Mouse (Mus musculus) thymus, postnatal 10 days (tissue): ENCODE results near the gene Ccdc13.

Experiments used
- DNase-seq, 2 experiments: peaks; one replicate each; pipeline ENCODE4 v3.0.0; 2021; ENCODE audit warnings: low spot score in 2 of 2

Ccdc13 gene

GRCm38 (mm10) chr9:121838829-121839621 lies at the start of gene Ccdc13:
Ccdc13 (minus strand) TSS chr9:121839461.
- DNase-seq: peak; percentile 73 to 80

- no peak for DNase-seq
Measured at GRCm38 (mm10) chr9:121882015-121882457, 42.8 kb upstream of the Ccdc13 start.

- no peak for DNase-seq
Measured at GRCm38 (mm10) chr9:121881301-121881700, 42.0 kb upstream of the Ccdc13 start.

DNA sequence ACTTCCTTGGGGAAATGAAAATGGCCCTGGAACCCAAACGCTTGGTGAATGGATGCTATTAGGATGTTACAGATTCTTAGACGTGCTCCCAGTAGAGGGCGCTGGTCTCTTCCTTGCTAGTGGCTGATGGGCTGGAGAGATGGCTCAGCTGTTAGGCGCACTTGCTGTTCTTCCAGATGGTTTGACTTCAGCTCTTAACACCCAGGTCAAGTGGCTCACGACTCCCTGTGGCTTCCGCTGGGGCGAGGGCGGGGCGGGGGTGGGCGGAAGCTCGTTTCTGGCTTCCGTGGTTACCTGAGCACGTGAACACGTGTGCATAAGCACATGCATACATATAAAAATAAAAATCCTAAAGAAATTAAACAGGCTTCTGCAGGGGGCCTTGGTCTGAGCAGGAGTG lies 41.6 kb upstream of the Ccdc13 start:
- peak; percentile 56 to 72 for DNase-seq

DNA sequence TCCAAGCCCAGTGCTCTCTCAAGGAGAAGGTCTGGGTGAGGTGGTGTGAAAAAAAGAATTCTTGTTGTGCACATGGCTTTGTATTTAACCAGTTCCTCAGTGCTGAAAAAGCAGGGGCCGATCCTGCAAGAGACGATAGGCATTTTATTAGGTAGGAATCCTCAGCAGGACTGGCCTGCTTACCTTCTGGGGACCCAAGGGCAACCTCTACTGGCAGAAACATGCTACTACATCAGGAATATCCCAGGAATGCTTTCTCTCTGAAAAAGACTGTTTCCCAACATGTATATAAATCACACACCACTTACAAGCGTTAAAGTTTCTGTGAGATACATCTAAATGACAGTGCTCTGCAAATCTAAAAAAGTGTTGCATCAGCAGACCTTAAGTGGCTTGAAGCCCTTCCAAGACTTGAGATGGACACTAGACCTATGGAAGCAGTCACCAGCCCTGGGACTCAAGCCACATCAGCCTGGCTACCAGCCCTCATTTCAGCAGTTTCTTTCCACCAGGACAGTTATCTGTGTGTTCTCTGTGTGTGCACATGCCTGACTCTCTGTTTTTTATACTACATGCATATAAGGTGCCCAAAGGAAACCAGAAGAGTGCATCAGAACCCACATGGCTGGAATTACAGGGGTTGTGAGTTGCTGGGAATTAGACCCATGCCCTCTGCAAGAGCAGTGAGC lies 37.9 kb upstream of the Ccdc13 start:
- no peak for DNase-seq

- DNase-seq: no peak
Measured at GRCm38 (mm10) chr9:121873578-121873977, 34.3 kb upstream of the Ccdc13 start.

DNA sequence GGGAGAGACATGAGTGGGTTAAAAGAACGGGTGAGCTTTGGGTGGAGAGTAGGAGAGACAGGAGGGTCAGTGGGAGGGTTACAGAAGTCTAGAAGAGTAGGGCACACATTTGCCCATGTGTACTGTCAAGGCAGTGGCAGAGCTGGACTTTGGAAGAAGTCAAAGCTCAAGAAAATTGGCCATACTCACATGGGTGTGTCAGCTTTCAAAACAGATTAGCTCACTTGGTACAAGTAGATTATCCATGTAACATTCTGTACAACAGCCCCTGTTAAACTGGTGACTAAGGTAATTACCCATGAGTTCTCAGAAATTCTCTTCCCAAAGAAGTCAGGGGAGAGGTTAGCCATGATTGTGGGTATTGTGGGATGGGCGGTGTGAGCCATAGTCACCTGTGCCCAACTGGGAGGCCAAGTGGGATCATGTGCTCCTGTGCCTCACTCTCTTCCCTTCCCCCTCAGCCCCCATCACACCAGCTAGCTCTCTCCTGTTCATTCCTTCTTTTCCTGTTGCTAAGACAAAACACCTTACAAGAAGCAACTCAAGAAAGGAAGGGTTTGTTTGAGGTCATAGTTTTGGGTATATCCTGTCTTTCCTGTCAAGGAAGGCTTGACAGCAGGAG lies 32.9 kb upstream of the Ccdc13 start:
- DNase-seq: no peak

DNA sequence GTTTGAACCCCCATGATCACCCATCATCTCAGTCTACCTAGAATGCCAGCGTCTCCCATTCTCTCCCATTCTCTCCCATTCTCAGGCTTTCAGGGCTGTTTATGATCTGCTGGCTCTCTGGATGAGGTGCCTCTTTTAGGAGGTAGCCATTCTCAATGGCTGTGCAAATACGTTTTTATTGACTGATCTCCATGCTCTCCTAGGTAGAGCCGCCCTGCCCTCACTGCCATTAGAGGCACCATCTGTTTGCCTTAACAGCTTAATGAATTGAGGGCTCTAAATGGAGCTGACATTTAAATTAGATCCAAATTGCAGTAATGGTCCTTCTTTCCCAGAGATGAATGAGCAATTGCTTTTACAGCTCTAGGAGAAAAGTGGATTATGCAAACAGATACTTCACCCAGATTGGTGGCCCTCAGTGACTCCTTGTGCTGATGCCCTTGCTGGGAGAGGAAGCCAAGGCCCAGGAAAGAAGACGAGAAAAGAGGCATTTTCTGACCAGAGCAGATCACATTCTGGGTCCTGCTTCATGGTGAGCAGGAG lies 30.8 kb upstream of the Ccdc13 start:
- no peak for DNase-seq

GRCm38 (mm10) chr9:121869432-121869831 lies 30.2 kb upstream of the Ccdc13 start:
- no peak for DNase-seq

- no peak for DNase-seq
Measured at GRCm38 (mm10) chr9:121868236-121868635, 29.0 kb upstream of the Ccdc13 start.

GRCm38 (mm10) chr9:121867632-121868031 lies 28.4 kb upstream of the Ccdc13 start:
- no peak for DNase-seq

DNA sequence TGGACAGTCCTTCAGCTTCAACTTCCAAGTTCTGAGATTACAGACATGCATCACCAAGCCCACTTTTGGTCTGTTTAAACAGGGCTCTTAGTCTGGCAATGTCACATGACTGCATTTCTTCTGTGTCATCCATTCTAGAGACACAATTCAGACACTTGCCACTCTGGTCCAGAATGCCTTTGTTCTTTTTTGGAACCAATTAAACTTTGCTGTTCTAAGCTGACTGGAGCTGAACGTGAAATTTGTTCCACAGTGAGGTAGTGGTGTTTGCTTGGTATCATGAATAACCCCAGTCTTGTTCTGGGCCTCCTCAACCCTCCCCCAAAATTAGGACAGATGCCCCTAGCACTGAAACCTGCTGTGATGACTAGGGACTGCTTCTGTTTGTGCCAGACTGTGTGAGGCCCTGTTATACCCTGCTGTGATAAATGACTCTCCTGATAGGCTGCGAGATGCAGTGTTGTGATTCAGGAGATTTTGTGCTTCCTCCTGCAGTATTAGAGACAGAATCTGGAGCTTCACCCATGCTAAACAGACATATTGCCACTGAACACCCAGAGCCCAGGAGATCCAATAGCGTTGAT lies 26.3 kb upstream of the Ccdc13 start:
- no peak for DNase-seq

DNA sequence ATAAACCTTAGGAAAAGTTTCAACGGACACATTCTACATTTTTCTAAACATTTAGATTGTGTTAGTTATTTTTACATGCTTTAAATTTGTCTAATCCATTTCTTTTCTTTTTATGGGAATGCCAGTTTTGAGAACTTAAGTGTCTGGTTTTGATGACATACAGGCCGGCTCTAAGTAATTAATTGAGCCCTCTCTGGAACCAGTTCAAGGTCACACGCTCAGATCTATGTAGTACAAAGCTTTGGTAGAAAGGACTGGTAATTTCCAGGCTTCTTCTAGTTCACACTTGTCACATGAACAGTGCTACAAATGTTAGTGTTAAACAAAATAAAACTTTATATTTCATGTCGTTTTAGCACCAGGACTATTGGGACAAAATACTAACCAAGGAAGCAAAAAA lies 25.6 kb upstream of the Ccdc13 start:
- no peak for DNase-seq

- no peak for DNase-seq
Measured at GRCm38 (mm10) chr9:121860921-121861320, 21.7 kb upstream of the Ccdc13 start.

DNA sequence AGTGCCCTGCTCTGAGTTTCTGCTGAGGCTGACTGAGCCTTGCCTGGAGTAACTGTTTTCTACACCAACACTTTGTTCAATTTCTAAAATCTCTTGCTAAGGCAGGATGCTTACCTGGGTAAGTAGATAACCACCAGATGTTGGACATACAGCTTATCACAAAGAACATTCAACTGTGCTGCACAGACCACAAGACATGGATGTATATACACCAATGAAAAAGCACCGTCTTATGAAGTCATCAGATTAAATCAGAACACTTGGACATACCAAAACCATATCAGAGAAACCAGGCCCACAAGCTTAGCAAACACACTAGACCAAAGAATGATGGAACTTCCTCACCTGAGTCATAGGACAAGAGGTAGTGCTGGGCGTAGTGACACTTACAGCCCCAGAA lies 20.1 kb upstream of the Ccdc13 start:
- no peak for DNase-seq

GRCm38 (mm10) chr9:121858153-121858488 lies 18.9 kb upstream of the Ccdc13 start, which contains the start of gene Higd1a:
Higd1a (minus strand) TSS chr9:121858362.
- DNase-seq: no peak

- peak; percentile 97 to 98 for DNase-seq
Measured at GRCm38 (mm10) chr9:121857474-121858152, 18.4 kb upstream of the Ccdc13 start.

DNA sequence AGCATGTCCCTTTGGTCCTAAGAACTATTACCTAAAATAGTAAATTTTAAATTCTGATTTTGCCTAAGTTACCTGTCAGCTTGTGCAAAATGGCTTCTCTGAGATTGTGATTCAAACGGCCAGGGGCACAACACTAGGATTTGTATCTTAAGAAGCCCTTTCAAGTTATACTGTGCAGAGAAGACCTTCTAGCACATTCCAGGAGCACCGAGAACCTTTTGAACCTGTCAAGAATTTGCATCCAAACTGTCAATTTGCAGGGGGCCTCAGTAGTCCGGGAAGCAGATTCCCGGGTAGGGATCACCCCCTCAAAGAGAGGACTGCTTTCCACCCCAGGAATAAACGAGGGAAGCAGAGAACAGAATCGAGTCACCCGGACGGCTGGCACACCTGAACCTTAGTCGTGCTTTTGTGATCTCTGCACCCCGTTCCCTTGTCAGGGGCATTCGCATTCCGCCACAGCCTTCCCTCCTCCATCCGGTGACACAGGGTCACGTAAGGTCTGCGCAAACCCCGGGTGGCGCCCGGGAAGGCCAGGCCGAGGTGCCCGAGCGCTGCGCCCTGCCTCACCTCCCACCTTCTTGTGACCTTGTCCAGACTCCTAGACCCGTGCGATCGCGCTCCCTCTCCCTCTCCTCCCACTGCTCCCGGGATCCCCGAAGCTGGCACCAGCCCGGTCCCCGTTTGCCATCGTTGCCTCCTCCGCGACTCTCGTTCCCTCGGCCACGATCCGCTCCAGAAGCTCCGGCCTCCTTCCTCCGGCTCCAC lies 17.6 kb upstream of the Ccdc13 start:
- no peak for DNase-seq

GRCm38 (mm10) chr9:121854246-121854645 lies 15.0 kb upstream of the Ccdc13 start:
- DNase-seq: no peak

- no peak for DNase-seq
Measured at GRCm38 (mm10) chr9:121847842-121848241, 8.6 kb upstream of the Ccdc13 start.

GRCm38 (mm10) chr9:121847138-121847537 lies 7.9 kb upstream of the Ccdc13 start:
- no peak for DNase-seq
